Mouse (Mus musculus): ENCODE data around the gene Gm11127. TPM values are rescaled to one million over a fixed set of nuclear protein-coding genes. Genes with fewer than 3 reads are reported as not detected.

The Gm11127 gene
- polyA plus RNA-seq, 1 experiment, result not detected

DNA sequence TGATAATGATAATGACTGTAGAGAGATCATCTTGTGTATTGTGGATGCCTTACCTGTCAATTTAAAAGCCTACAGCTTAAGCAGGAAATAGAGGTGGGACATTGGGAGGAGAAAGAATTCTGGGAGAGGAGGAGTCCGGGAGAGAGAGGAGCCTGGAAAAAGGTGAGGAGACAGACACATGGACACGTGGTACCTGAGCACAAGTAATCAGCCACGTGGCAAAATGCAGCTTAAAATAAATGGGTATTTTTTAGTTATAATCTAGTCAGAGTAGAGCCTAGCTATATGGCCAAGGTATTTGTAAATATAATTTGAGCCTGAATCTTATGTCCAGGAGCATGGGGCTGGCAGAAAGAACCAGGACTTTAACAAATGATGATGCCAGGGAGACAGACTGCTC is 38.7 kb downstream of the Gm11127 start:
- TF ChIP-seq CTCF (IDR thresholded peaks at IDR 0.05; ENCODE audit: borderline replicate concordance, insufficient read depth, low read length), result no peak
- no peak for TF ChIP-seq POLR2A (IDR thresholded peaks at IDR 0.05; ENCODE audit: low read depth, low read length)

DNA sequence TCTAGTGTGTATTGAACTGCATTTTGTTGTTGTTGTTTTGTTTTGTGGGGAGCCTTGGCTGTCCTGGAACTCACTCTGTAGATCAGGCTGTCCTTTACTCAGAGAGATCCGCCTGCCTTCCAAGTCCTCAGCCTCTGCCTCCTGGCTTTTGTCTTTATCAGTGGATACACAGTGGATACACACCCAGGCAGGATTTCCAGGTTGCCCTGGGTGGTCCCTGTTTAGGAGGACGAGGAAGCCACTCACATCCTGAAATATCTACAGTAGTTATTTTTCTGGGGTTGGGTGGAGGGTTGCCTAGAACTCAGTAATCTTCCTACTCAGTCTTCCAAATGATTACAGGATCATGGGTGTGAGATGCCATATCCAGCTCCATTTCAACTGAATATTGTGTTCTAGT is 39.2 kb downstream of the Gm11127 start:
- Histone ChIP-seq H3K4me1 (ENCODE audit: control insufficient read depth, insufficient read depth, low read length) (no peaks in the 10 kb centered on the region), H3K27ac (ENCODE audit: insufficient read depth, low read length) (no peak overlapping the region), H3K4me3 (ENCODE audit: insufficient read depth, low read length) (no peak overlapping the region)
- no peak for TF ChIP-seq CTCF (IDR thresholded peaks at IDR 0.05; ENCODE audit: borderline replicate concordance, insufficient read depth, low read length)
- no peak for TF ChIP-seq POLR2A (IDR thresholded peaks at IDR 0.05; ENCODE audit: low read depth, low read length)

More for the DNA sequence above, 38.7 kb downstream of the Gm11127 start:
- Histone ChIP-seq H3K4me1 (ENCODE audit: control insufficient read depth, insufficient read depth, low read length) (no peaks in the 10 kb centered on the region), H3K27ac (ENCODE audit: insufficient read depth, low read length) (no peak overlapping the region), H3K4me3 (ENCODE audit: insufficient read depth, low read length) (no peak overlapping the region)

DNA sequence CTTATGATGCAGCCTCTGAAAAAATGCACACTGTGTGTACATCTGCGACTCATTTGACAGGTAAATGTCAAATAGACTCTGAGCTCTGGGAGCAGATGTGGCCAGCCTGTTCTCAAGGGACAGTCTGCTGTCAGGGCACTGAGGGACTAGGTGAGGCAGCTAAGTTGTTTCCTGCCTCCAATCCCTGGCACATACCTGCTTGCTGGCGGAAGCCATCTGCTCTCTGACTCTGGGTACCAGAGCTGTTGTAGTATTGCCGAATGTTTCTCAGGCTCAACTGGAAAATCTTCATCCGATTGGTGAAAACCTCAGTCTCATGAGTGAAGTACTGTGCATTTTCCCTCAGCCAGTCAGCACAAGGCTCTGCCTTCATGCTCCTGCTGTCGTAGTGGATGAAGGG is 41.1 kb downstream of the Gm11127 start:
- no peak overlapping the region for H3K4me3 ChIP-seq (ENCODE audit: insufficient read depth, low read length)
- H3K27ac ChIP-seq (ENCODE audit: insufficient read depth, low read length), result no peak overlapping the region
- H3K4me1 ChIP-seq (ENCODE audit: control insufficient read depth, insufficient read depth, low read length), result no peaks in the 10 kb centered on the region
- TF ChIP-seq POLR2A (IDR thresholded peaks at IDR 0.05; ENCODE audit: low read depth, low read length), result no peak
- no peak for TF ChIP-seq CTCF (IDR thresholded peaks at IDR 0.05; ENCODE audit: borderline replicate concordance, insufficient read depth, low read length)

GRCm38 (mm10) chr17:36014977-36015376 is 43.2 kb downstream of the Gm11127 start:
- TF ChIP-seq CTCF (IDR thresholded peaks at IDR 0.05; ENCODE audit: borderline replicate concordance, insufficient read depth, low read length), result no peak
- TF ChIP-seq POLR2A (IDR thresholded peaks at IDR 0.05; ENCODE audit: low read depth, low read length), result no peak
- Histone ChIP-seq H3K4me1 (ENCODE audit: control insufficient read depth, insufficient read depth, low read length) (no peaks in the 10 kb centered on the region), H3K27ac (ENCODE audit: insufficient read depth, low read length) (no peak overlapping the region), H3K4me3 (ENCODE audit: insufficient read depth, low read length) (no peak overlapping the region)

Other genes with a start within 250 kb of the Gm11127 start
- 82.6 and 120 TPM in 2 replicates for gene Ier3, start 236.7 kb downstream of the Gm11127 start, polyA plus RNA-seq (2011; ENCODE audit: insufficient read length, low read depth, missing spikeins)
- gene Flot1, start 235.1 kb downstream of the Gm11127 start, polyA plus RNA-seq (2011; ENCODE audit: insufficient read length, low read depth, missing spikeins), result 66.3 and 78.7 TPM in 2 replicates
- 856 and 947 TPM in 2 replicates for gene Tubb5, start 220.1 kb downstream of the Gm11127 start, polyA plus RNA-seq (2011; ENCODE audit: insufficient read length, low read depth, missing spikeins)
- 30.4 and 31.8 TPM in 2 replicates for gene Mdc1, start 216.9 kb downstream of the Gm11127 start, polyA plus RNA-seq (2011; ENCODE audit: insufficient read length, low read depth, missing spikeins)
- 9.8 and 15.5 TPM in 2 replicates for gene Nrm, start 197.1 kb downstream of the Gm11127 start, polyA plus RNA-seq (2011; ENCODE audit: insufficient read length, low read depth, missing spikeins)
- gene Ppp1r18, start 192.8 kb downstream of the Gm11127 start, polyA plus RNA-seq (2011; ENCODE audit: insufficient read length, low read depth, missing spikeins), result 92.1 and 115 TPM in 2 replicates
- 40.5 and 41.1 TPM in 2 replicates for gene Dhx16, start 178.6 kb downstream of the Gm11127 start, polyA plus RNA-seq (2011; ENCODE audit: insufficient read length, low read depth, missing spikeins)
- gene 2310061I04Rik, start 160.9 kb downstream of the Gm11127 start, polyA plus RNA-seq (2011; ENCODE audit: insufficient read length, low read depth, missing spikeins), result 29.0 and 37.3 TPM in 2 replicates
- 31.8 and 34.7 TPM in 2 replicates for gene Atat1, start 148.3 kb downstream of the Gm11127 start, polyA plus RNA-seq (2011; ENCODE audit: insufficient read length, low read depth, missing spikeins)
- 86.9 and 89.8 TPM in 2 replicates for gene Mrps18b, start 142.0 kb downstream of the Gm11127 start, polyA plus RNA-seq (2011; ENCODE audit: insufficient read length, low read depth, missing spikeins)
- 58.6 and 67.3 TPM in 2 replicates for gene Ppp1r10, start 141.9 kb downstream of the Gm11127 start, polyA plus RNA-seq (2011; ENCODE audit: insufficient read length, low read depth, missing spikeins)
- 90.7 and 95.8 TPM in 2 replicates for gene Abcf1, start 88.6 kb downstream of the Gm11127 start, polyA plus RNA-seq (2011; ENCODE audit: insufficient read length, low read depth, missing spikeins)
- gene Gnl1, start 78.5 kb downstream of the Gm11127 start, polyA plus RNA-seq (2011; ENCODE audit: insufficient read length, low read depth, missing spikeins), result 40.0 and 40.9 TPM in 2 replicates
- gene Prr3, start 78.1 kb downstream of the Gm11127 start, polyA plus RNA-seq (2011; ENCODE audit: insufficient read length, low read depth, missing spikeins), result 30.8 and 31.4 TPM in 2 replicates
- not detected in 2 replicates for gene H2-T24, start 37.8 kb downstream of the Gm11127 start, polyA plus RNA-seq (2011; ENCODE audit: insufficient read length, low read depth, missing spikeins)
- 15.8 and 21.7 TPM in 2 replicates for gene H2-T23, start 25.5 kb downstream of the Gm11127 start, polyA plus RNA-seq (2011; ENCODE audit: insufficient read length, low read depth, missing spikeins)
- gene H2-T22, start 15.6 kb downstream of the Gm11127 start, polyA plus RNA-seq (2011; ENCODE audit: insufficient read length, low read depth, missing spikeins), result 50.4 and 54.1 TPM in 2 replicates
- not detected in 2 replicates for gene Gm6034, start 15.4 kb downstream of the Gm11127 start, polyA plus RNA-seq (2011; ENCODE audit: insufficient read length, low read depth, missing spikeins)
- not detected in 2 replicates for gene Gm19684, start 63.3 kb upstream of the Gm11127 start, polyA plus RNA-seq (2011; ENCODE audit: insufficient read length, low read depth, missing spikeins)
- not detected in 2 replicates for gene Gm7030, start 71.1 kb upstream of the Gm11127 start, polyA plus RNA-seq (2011; ENCODE audit: insufficient read length, low read depth, missing spikeins)
- gene Gm8909, start 110.2 kb upstream of the Gm11127 start, polyA plus RNA-seq (2011; ENCODE audit: insufficient read length, low read depth, missing spikeins), result not detected in 2 replicates
- gene H2-T3, start 131.9 kb upstream of the Gm11127 start, polyA plus RNA-seq (2011; ENCODE audit: insufficient read length, low read depth, missing spikeins), result not detected in 2 replicates
- 19.5 and 20.3 TPM in 2 replicates for gene Rpp21, start 199.7 kb upstream of the Gm11127 start, polyA plus RNA-seq (2011; ENCODE audit: insufficient read length, low read depth, missing spikeins)
- 13.2 and 13.8 TPM in 2 replicates for gene Trim39, start 213.9 kb upstream of the Gm11127 start, polyA plus RNA-seq (2011; ENCODE audit: insufficient read length, low read depth, missing spikeins)
- gene H2-M10.2, start 228.1 kb upstream of the Gm11127 start, polyA plus RNA-seq (2011; ENCODE audit: insufficient read length, low read depth, missing spikeins), result not detected in 2 replicates